Mouse (Mus musculus): Measurements from ENCODE around the gene Prss40. TPM values are rescaled to one million over a fixed set of nuclear protein-coding genes. Genes with fewer than 3 reads are reported as not detected.

Prss40 gene
- not detected in 2 replicates for polyA plus RNA-seq (2011; ENCODE audit: insufficient read depth, insufficient read length, low read depth, missing spikeins)

DNA sequence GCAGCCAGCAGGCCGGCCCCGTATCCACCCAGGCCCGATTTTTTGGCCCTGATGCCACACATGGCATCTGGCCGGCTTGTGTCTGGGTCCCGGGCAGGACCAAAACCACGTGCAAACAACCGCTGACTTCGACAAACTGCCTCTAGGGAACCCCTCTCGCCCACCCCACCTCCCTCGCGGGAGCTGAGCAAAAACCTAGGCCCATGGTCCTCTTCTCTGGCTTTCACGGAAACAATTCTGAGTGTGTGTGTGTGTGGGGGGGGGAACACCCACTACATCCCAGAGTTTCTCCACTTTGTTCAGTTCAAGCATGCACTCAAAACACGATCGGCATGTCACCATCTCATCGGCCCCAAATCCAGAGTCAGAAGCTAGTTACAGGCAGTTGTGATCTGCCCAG, at the start of gene Prss40:
Gene Prss40 (minus strand): TSS at position 101 of the 400 bp plus-strand sequence.
- TF ChIP-seq EP300 (IDR thresholded peaks at IDR 0.05; ENCODE audit: insufficient read depth, low read depth, low read length) (no peak), POLR2A (IDR thresholded peaks at IDR 0.05; ENCODE audit: insufficient read depth, low read length) (no peak), CTCF (IDR thresholded peaks at IDR 0.05; ENCODE audit: low read depth, low read length) (no peak)
- no peaks in the 10 kb centered on the region; the same call in 1 of the 2 replicates for H3K9me3 ChIP-seq (replicated peaks; ENCODE audit: control insufficient read depth, insufficient read depth, low read length, poor library complexity, severe bottlenecking)
- no peaks in the 10 kb centered on the region for H3K27me3 ChIP-seq (ENCODE audit: control insufficient read depth, insufficient read depth, low read length, poor library complexity, severe bottlenecking)
- H3K4me3 ChIP-seq (ENCODE audit: low read depth, low read length) = no peak within 1 kb of the TSS
- no peaks in the 10 kb centered on the region for H3K36me3 ChIP-seq (ENCODE audit: control insufficient read depth, insufficient read depth, low read length, poor library complexity, severe bottlenecking)
- no peaks in the 10 kb centered on the region for H3K4me1 ChIP-seq (ENCODE audit: control insufficient read depth, insufficient read depth, low read length)
- no peak within 1 kb of the TSS for H3K27ac ChIP-seq (ENCODE audit: insufficient read depth, low read length)
- no peak within 1 kb of the TSS for H3K9ac ChIP-seq (ENCODE audit: low read depth, poor library complexity, severe bottlenecking)

DNA sequence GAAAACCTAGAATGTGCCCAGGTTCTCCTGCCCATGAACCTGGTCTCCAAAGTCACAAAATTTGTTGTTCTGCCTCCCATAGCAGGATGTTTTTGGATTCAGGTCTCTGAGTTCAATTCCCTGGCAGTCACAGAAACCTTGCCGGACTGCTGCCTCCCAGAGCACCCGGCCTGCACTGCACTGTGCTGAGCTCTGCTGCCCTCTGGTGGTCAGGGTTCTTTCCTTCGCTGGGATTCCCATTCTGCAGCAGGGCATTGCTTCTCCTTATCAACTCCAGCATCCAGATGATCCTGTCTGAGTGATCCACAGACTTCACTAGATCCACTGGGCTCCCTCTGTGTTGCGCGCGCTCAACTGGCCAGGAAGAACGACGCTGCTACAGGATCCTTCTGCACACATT, 41.6 kb upstream of the Prss40 start:
- no peak overlapping the region for H3K27ac ChIP-seq (ENCODE audit: insufficient read depth, low read length)
- H3K36me3 ChIP-seq (ENCODE audit: control insufficient read depth, insufficient read depth, low read length, poor library complexity, severe bottlenecking) = no peaks in the 10 kb centered on the region
- no peaks in the 10 kb centered on the region for H3K27me3 ChIP-seq (ENCODE audit: control insufficient read depth, insufficient read depth, low read length, poor library complexity, severe bottlenecking)
- peaks cover 7% of the 10 kb centered on the region for H3K9me3 ChIP-seq (replicated peaks; ENCODE audit: control insufficient read depth, insufficient read depth, low read length, poor library complexity, severe bottlenecking)
- H3K4me1 ChIP-seq (ENCODE audit: control insufficient read depth, insufficient read depth, low read length) = no peaks in the 10 kb centered on the region
- TF ChIP-seq CTCF (IDR thresholded peaks at IDR 0.05; ENCODE audit: low read depth, low read length) (peak; percentile 98), EP300 (IDR thresholded peaks at IDR 0.05; ENCODE audit: insufficient read depth, low read depth, low read length) (no peak), POLR2A (IDR thresholded peaks at IDR 0.05; ENCODE audit: insufficient read depth, low read length) (no peak)
- no peak overlapping the region for H3K9ac ChIP-seq (ENCODE audit: low read depth, poor library complexity, severe bottlenecking)
- H3K4me3 ChIP-seq (ENCODE audit: low read depth, low read length) = no peak overlapping the region

DNA sequence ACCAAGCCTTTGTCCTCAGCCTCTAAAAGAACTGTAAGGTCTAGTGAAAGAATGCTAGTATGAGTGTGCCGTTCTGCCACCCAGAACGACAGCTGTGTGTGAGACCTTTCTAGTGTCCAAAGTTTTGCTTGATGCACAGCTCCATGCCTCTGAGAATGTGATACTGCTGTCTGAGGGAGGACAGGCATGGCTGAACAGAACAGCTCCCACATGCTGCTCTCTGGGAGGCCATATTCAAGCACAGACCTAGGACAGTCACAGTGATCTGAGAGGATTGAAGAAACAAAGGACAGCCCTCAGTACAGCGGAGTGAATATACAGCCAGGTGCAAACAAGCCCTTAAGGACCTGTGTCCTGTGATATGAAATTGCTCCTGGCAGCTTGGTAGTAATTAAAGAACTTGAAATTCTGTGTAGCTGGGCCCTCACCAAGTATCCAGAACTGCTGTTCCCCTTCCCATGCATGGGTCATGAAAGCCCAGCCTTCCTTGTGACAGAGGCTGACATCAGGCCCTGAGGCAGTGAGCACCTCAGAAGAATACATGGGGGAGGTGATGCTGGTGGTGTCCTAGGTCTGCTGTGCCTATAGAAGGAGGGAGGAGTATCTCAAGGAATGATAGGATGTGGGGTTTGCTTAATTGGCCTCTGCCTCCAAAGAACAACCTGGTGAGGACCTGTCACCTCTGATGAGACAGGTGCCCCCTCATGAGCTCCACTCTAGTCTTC, 40.7 kb upstream of the Prss40 start:
- Histone ChIP-seq H3K9ac (ENCODE audit: low read depth, poor library complexity, severe bottlenecking) (no peak overlapping the region), H3K9me3 (replicated peaks; ENCODE audit: control insufficient read depth, insufficient read depth, low read length, poor library complexity, severe bottlenecking) (peaks cover 7% of the 10 kb centered on the region), H3K27me3 (ENCODE audit: control insufficient read depth, insufficient read depth, low read length, poor library complexity, severe bottlenecking) (no peaks in the 10 kb centered on the region), H3K27ac (ENCODE audit: insufficient read depth, low read length) (no peak overlapping the region), H3K4me3 (ENCODE audit: low read depth, low read length) (no peak overlapping the region), H3K36me3 (ENCODE audit: control insufficient read depth, insufficient read depth, low read length, poor library complexity, severe bottlenecking) (no peaks in the 10 kb centered on the region), H3K4me1 (ENCODE audit: control insufficient read depth, insufficient read depth, low read length) (no peaks in the 10 kb centered on the region)
- TF ChIP-seq EP300 (IDR thresholded peaks at IDR 0.05; ENCODE audit: insufficient read depth, low read depth, low read length) (no peak), POLR2A (IDR thresholded peaks at IDR 0.05; ENCODE audit: insufficient read depth, low read length) (no peak), CTCF (IDR thresholded peaks at IDR 0.05; ENCODE audit: low read depth, low read length) (no peak)

DNA sequence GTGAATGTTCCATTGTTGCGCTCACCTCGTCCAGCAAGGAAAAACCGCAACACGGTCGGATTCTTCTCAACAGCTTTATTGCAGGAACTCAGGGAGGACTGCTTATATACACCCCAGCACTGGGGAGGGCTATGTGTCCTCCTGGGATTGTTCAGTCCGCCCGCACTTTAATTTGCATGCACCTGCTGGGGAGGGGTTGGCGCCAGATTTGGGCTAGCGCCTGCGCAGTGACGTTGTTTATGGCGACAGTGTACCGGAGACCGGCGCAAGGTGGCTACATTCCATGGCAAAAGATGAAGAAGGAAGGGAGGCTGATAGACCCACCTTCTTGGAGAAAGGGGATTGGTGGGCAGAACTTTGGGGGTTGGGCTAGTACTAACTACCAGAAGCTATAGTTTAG, 39.3 kb upstream of the Prss40 start:
- Histone ChIP-seq H3K4me3 (ENCODE audit: low read depth, low read length) (no peak overlapping the region), H3K27ac (ENCODE audit: insufficient read depth, low read length) (no peak overlapping the region), H3K9me3 (replicated peaks; ENCODE audit: control insufficient read depth, insufficient read depth, low read length, poor library complexity, severe bottlenecking) (no peaks in the 10 kb centered on the region), H3K27me3 (ENCODE audit: control insufficient read depth, insufficient read depth, low read length, poor library complexity, severe bottlenecking) (no peaks in the 10 kb centered on the region), H3K4me1 (ENCODE audit: control insufficient read depth, insufficient read depth, low read length) (no peaks in the 10 kb centered on the region), H3K36me3 (ENCODE audit: control insufficient read depth, insufficient read depth, low read length, poor library complexity, severe bottlenecking) (no peaks in the 10 kb centered on the region), H3K9ac (ENCODE audit: low read depth, poor library complexity, severe bottlenecking) (no peak overlapping the region)
- TF ChIP-seq POLR2A (IDR thresholded peaks at IDR 0.05; ENCODE audit: insufficient read depth, low read length) (no peak), EP300 (IDR thresholded peaks at IDR 0.05; ENCODE audit: insufficient read depth, low read depth, low read length) (no peak), CTCF (IDR thresholded peaks at IDR 0.05; ENCODE audit: low read depth, low read length) (no peak)

DNA sequence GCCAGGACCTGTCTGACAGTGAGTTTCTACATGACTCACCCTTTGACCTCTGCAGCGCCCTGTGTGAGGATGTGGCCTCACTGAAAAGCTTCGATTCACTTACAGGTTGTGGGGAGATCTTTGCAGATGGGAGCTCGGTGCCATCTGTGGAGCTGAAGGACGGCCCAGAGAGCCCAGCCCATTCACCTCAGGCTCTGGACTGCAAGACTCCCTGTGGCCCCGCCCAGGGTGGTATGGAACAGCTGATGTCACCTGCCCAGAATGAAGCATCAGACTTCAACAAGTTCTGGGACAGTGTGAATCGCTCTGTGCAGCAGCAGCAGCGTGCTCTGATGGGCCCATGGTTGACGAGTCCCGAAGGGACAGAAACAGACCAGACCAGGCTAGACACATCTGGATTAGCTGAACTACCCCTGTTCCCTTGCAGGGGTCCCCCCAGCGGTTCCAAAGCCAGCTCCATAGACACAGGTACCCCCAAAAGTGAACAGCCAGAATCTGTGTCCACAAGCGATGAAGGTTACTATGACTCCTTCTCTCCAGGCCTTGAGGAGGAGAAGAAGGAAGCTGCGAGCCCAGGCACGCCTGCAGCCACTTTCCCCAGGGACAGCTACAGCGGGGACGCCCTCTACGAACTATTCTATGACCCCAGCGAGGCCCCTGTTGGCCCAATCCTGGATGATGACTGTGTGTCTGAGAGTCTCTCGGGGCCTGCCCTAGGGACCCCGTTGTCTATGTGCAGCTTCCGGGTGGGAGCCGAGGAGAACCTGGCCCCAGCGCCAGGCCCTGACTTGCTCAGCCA, 26.8 kb upstream of the Prss40 start:
- H3K27ac ChIP-seq (ENCODE audit: insufficient read depth, low read length) = no peak overlapping the region

DNA sequence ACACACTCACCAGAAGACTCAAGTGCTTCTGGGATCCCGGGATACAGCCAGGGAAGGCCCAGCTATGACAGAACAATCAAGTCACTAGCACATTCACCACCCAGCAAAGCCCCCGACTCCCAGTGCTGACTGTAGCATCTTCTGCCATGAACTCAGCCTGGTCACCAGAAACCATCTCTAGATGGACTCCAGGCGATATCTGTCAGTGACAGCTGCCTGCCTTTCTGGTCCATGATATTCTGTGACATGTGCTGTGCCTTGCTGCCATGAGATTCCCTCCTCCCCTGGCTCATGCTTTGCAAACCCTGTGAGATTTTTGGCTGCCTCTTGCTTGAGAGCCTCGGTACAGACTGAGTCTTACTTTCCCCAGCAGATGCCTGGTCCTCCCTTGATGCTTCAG, 24.0 kb upstream of the Prss40 start:
- Histone ChIP-seq H3K27me3 (ENCODE audit: control insufficient read depth, insufficient read depth, low read length, poor library complexity, severe bottlenecking) (no peaks in the 10 kb centered on the region), H3K9ac (ENCODE audit: low read depth, poor library complexity, severe bottlenecking) (no peak overlapping the region), H3K27ac (ENCODE audit: insufficient read depth, low read length) (no peak overlapping the region), H3K4me3 (ENCODE audit: low read depth, low read length) (no peak overlapping the region), H3K36me3 (ENCODE audit: control insufficient read depth, insufficient read depth, low read length, poor library complexity, severe bottlenecking) (no peaks in the 10 kb centered on the region), H3K4me1 (ENCODE audit: control insufficient read depth, insufficient read depth, low read length) (peaks cover 2% of the 10 kb centered on the region), H3K9me3 (replicated peaks; ENCODE audit: control insufficient read depth, insufficient read depth, low read length, poor library complexity, severe bottlenecking) (no peaks in the 10 kb centered on the region)
- TF ChIP-seq POLR2A (IDR thresholded peaks at IDR 0.05; ENCODE audit: insufficient read depth, low read length) = no peak
- no peak for TF ChIP-seq CTCF (IDR thresholded peaks at IDR 0.05; ENCODE audit: low read depth, low read length)
- no peak for TF ChIP-seq EP300 (IDR thresholded peaks at IDR 0.05; ENCODE audit: insufficient read depth, low read depth, low read length)

More for the DNA sequence above, 26.8 kb upstream of the Prss40 start:
- H3K4me1 ChIP-seq (ENCODE audit: control insufficient read depth, insufficient read depth, low read length) = no peaks in the 10 kb centered on the region
- TF ChIP-seq CTCF (IDR thresholded peaks at IDR 0.05; ENCODE audit: low read depth, low read length) = no peak
- TF ChIP-seq EP300 (IDR thresholded peaks at IDR 0.05; ENCODE audit: insufficient read depth, low read depth, low read length) = no peak
- no peaks in the 10 kb centered on the region for H3K36me3 ChIP-seq (ENCODE audit: control insufficient read depth, insufficient read depth, low read length, poor library complexity, severe bottlenecking)
- H3K9ac ChIP-seq (ENCODE audit: low read depth, poor library complexity, severe bottlenecking) = no peak overlapping the region
- H3K9me3 ChIP-seq (replicated peaks; ENCODE audit: control insufficient read depth, insufficient read depth, low read length, poor library complexity, severe bottlenecking) = no peaks in the 10 kb centered on the region
- H3K27me3 ChIP-seq (ENCODE audit: control insufficient read depth, insufficient read depth, low read length, poor library complexity, severe bottlenecking) = no peaks in the 10 kb centered on the region
- no peak overlapping the region for H3K4me3 ChIP-seq (ENCODE audit: low read depth, low read length)

Data from ES-Bruce4 (cell line).